Mouse (Mus musculus) myocyte (in vitro differentiated cells): ENCODE data around the gene Hbb-y.

ENCODE experiments used
- CEBPB ChIP-seq: IDR thresholded peaks from 2 replicates; pipeline ENCODE4 v1.6.1; 2011; ENCODE audit warnings: mild to moderate bottlenecking, moderate library complexity; ENCODE audit not compliant: poor library complexity, insufficient read depth, severe bottlenecking
- MAX ChIP-seq: IDR thresholded peaks from one replicate; pipeline ENCODE4 v1.6.1; 2011; ENCODE audit warnings: low read depth, mild to moderate bottlenecking, control low read depth
- MYOD1 ChIP-seq, 3 experiments: IDR thresholded peaks; one replicate each; pipeline ENCODE4 v1.6.1; 2011; ENCODE audit warnings: control low read depth in 2 of 3, low read depth in 2 of 3, mild to moderate bottlenecking in 2 of 3, moderate library complexity in 1 of 3; ENCODE audit not compliant: insufficient read length in 2 of 3, control insufficient read depth in 1 of 3
- MYOG ChIP-seq, 3 experiments: IDR thresholded peaks; one replicate each; pipeline ENCODE4 v1.6.1; 2011; ENCODE audit warnings: control low read depth in 2 of 3, low read depth in 2 of 3, mild to moderate bottlenecking in 2 of 3; ENCODE audit not compliant: insufficient read length in 2 of 3, control insufficient read depth in 1 of 3, insufficient read depth in 1 of 3
- POLR2A ChIP-seq: IDR thresholded peaks from one replicate; pipeline ENCODE4 v1.6.1; 2011; ENCODE audit warnings: low read depth, mild to moderate bottlenecking, control low read depth, moderate library complexity; ENCODE audit not compliant: insufficient read length
- POLR2AphosphoS2 ChIP-seq: IDR thresholded peaks from one replicate; pipeline ENCODE4 v1.6.1; 2011; ENCODE audit warnings: low read depth, control low read depth; ENCODE audit not compliant: insufficient read length
- REST ChIP-seq: IDR thresholded peaks from one replicate; pipeline ENCODE4 v1.6.1; 2011; ENCODE audit warnings: mild to moderate bottlenecking, control low read depth, moderate library complexity; ENCODE audit not compliant: insufficient read depth, insufficient read length

DNA sequence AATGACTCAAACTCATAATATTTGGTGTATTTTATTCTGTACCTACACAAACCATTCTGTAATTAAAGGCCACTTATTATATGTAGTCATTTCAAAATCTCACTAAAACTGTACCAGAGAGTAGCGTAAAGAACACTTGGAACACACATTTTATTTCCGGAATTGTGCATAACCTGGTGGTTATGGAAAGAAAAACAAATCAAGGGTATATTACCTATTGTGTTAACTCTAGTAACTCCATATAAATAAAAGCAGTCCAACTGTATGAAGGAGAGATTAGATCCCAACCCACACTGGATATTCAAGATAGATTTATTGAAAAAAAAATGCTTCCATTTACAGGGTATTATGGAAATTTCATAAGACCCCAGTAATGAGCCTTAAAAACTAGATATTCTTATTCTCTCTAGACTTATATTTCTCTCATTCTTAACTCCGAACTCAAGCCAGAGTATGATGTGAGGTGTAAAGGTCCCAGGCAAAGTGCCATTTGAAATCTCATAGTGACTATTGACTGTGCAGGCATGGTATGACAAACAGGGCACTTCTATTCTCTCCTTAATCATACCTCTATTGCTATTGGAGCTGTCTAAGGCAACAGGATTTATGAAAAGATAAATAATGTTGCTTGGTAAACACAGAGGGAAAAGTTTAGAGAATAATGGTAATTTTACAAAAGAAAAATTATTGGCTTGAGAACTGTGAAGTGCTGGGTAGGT lies 27.3 kb downstream of the Hbb-y start:
- TF ChIP-seq MYOG (IDR thresholded peaks at IDR 0.05; ENCODE audit: control insufficient read depth in 1 of 3, insufficient read depth in 1 of 3, insufficient read length in 2 of 3, low read depth in 2 of 3): no peak
- no peak for TF ChIP-seq POLR2A
- TF ChIP-seq CEBPB: no peak
- TF ChIP-seq MAX: no peak
- no peak for TF ChIP-seq POLR2AphosphoS2
- TF ChIP-seq MYOD1 (IDR thresholded peaks at IDR 0.05; ENCODE audit: control insufficient read depth in 1 of 3, insufficient read length in 2 of 3, low read depth in 2 of 3): no peak
- no peak for TF ChIP-seq REST
